Mouse (Mus musculus) CH12.LX (cell line): ENCODE measurements around the gene Hamp2. TPM values are rescaled to one million over a fixed set of nuclear protein-coding genes. Genes with fewer than 3 reads are reported as not detected.

Experiments used
- DNase-seq: peaks from one replicate; pipeline ENCODE4 v3.0.0-alpha.2; 2013; ENCODE audit errors: extremely low read depth
- H3K27ac ChIP-seq: 2 replicates; pipeline ENCODE4 v1.5.1; 2012; ENCODE audit warnings: low read depth, mild to moderate bottlenecking, control low read depth, moderate library complexity; ENCODE audit not compliant: insufficient read depth
- H3K27me3 ChIP-seq: replicated peaks from 2 replicates; pipeline ENCODE3; 2012; ENCODE audit warnings: inconsistent platforms
- H3K36me3 ChIP-seq, 2 experiments: replicated peaks in 1 of 2; 2 replicates each; pipeline versions ENCODE3 to v1.6.1; 2012; ENCODE audit warnings: inconsistent platforms in 1 of 2, low read length in 1 of 2, mild to moderate bottlenecking in 1 of 2, mixed read lengths in 1 of 2, moderate library complexity in 1 of 2; ENCODE audit not compliant: control insufficient read depth in 1 of 2, insufficient read depth in 1 of 2
- H3K4me1 ChIP-seq, 2 experiments: 2 replicates each; pipeline ENCODE4 v1.6.1; 2012; ENCODE audit warnings: inconsistent platforms in 1 of 2, moderate library complexity in 1 of 2; ENCODE audit not compliant: insufficient read depth in 2 of 2, control insufficient read depth in 1 of 2
- H3K4me2 ChIP-seq: 2 replicates; pipeline ENCODE4 v1.6.1; 2012; ENCODE audit warnings: low read depth, mild to moderate bottlenecking, control low read depth; ENCODE audit not compliant: poor library complexity, insufficient read depth, severe bottlenecking
- H3K4me3 ChIP-seq, 3 experiments: fragments of 150-350 bp in 1 of 3; sonication (generic) in 1 of 3; replicated peaks in 1 of 3; 2 replicates each; pipeline versions ENCODE3 to v1.5.1; 2011 to 2012; ENCODE audit warnings: low read depth in 2 of 3, low read length in 2 of 3, mild to moderate bottlenecking in 2 of 3, moderate library complexity in 2 of 3, control low read depth in 1 of 3, improper control_type of control experiment in 1 of 3, inconsistent platforms in 1 of 3, mixed read lengths in 1 of 3; ENCODE audit not compliant: poor library complexity in 1 of 3
- H3K79me2 ChIP-seq: replicated peaks from 2 replicates; pipeline ENCODE4 v1.6.1; 2012; ENCODE audit warnings: mild to moderate bottlenecking, moderate library complexity; ENCODE audit not compliant: control insufficient read depth, poor library complexity, insufficient read depth, severe bottlenecking; ENCODE audit errors: extremely low read depth
- H3K9ac ChIP-seq: 2 replicates; pipeline ENCODE4 v1.6.1; 2012; ENCODE audit warnings: low read depth, mild to moderate bottlenecking, control low read depth, moderate library complexity; ENCODE audit not compliant: insufficient read depth
- H3K9me3 ChIP-seq: replicated peaks from 2 replicates; pipeline ENCODE3; 2012; ENCODE audit warnings: low read length, inconsistent platforms, mixed read lengths
- BHLHE40 ChIP-seq: IDR thresholded peaks from 2 replicates; pipeline ENCODE4 v1.6.1; 2011; ENCODE audit warnings: mild to moderate bottlenecking, low read depth, low read length, improper control_type of control experiment
- CHD1 ChIP-seq: IDR thresholded peaks from 2 replicates; pipeline ENCODE4 v1.6.1; 2012; ENCODE audit warnings: low read depth, low read length, improper control_type of control experiment, inconsistent platforms
- CHD2 ChIP-seq: IDR thresholded peaks from 2 replicates; pipeline ENCODE4 v1.6.1; 2011; ENCODE audit warnings: low read length, improper control_type of control experiment
- E2F4 ChIP-seq: IDR thresholded peaks from 2 replicates; pipeline ENCODE4 v1.6.1; 2011; ENCODE audit warnings: low read depth, low read length, improper control_type of control experiment; ENCODE audit not compliant: insufficient replicate concordance
- GABPA ChIP-seq: IDR thresholded peaks from 2 replicates; pipeline ENCODE4 v1.6.1; 2012; ENCODE audit warnings: low read depth, low read length, improper control_type of control experiment, inconsistent platforms; ENCODE audit not compliant: insufficient replicate concordance
- JUN ChIP-seq: IDR thresholded peaks from 2 replicates; pipeline ENCODE4 v1.6.1; 2011; ENCODE audit warnings: low read depth, mild to moderate bottlenecking, low read length, improper control_type of control experiment, moderate library complexity; ENCODE audit not compliant: insufficient read depth
- MAFK ChIP-seq: IDR thresholded peaks from 2 replicates; pipeline ENCODE4 v1.6.1; 2011; ENCODE audit warnings: low read length, improper control_type of control experiment; ENCODE audit not compliant: insufficient replicate concordance
- MAX ChIP-seq: IDR thresholded peaks from 2 replicates; pipeline ENCODE4 v1.6.1; 2011; ENCODE audit warnings: low read length, improper control_type of control experiment
- MAZ ChIP-seq: IDR thresholded peaks from 2 replicates; pipeline ENCODE4 v1.6.1; 2012; ENCODE audit warnings: low read depth, mild to moderate bottlenecking, inconsistent platforms, low read length, improper control_type of control experiment, moderate library complexity
- MXI1 ChIP-seq: IDR thresholded peaks from 2 replicates; pipeline ENCODE4 v1.6.1; 2011; ENCODE audit warnings: mild to moderate bottlenecking, low read depth, low read length, improper control_type of control experiment
- NRF1 ChIP-seq: IDR thresholded peaks from 2 replicates; pipeline ENCODE4 v1.6.1; 2014; ENCODE audit warnings: low read depth, mild to moderate bottlenecking, inconsistent platforms, low read length, improper control_type of control experiment, moderate library complexity
- TBP ChIP-seq: conservative IDR thresholded peaks from 2 replicates; pipeline ENCODE4 v1.6.1; 2011; ENCODE audit warnings: low read depth, low read length, improper control_type of control experiment
- TCF12 ChIP-seq: IDR thresholded peaks from 2 replicates; pipeline ENCODE4 v1.6.1; 2014; ENCODE audit warnings: low read depth, mild to moderate bottlenecking, inconsistent platforms, low read length, improper control_type of control experiment
- UBTF ChIP-seq: IDR thresholded peaks from 2 replicates; pipeline ENCODE4 v1.6.1; 2012; ENCODE audit warnings: low read depth, mild to moderate bottlenecking, inconsistent platforms, low read length, improper control_type of control experiment, moderate library complexity
- USF2 ChIP-seq: conservative IDR thresholded peaks from 2 replicates; pipeline ENCODE4 v1.6.1; 2011; ENCODE audit warnings: low read depth, low read length, improper control_type of control experiment
- ZKSCAN1 ChIP-seq: IDR thresholded peaks from 2 replicates; pipeline ENCODE4 v1.6.1; 2012; ENCODE audit warnings: low read depth, inconsistent platforms, low read length, improper control_type of control experiment, borderline replicate concordance
- ZNF384 ChIP-seq: IDR thresholded peaks from 2 replicates; pipeline ENCODE4 v1.6.1; 2012; ENCODE audit warnings: low read depth, low read length, improper control_type of control experiment, inconsistent platforms
- dilution Hi-C: fragments of 300-500 bp; cut with MboI; formaldehyde crosslinking; loops from 2 replicates; pipeline ENCODE4 v1.14.3; 2020; ENCODE audit warnings: low sequenced_read_pairs; ENCODE audit not compliant: extremely low pct_unique_long_range_greater_than_20kb, extremely low pct_ligation_motif_present
- in situ Hi-C: fragments of 300-500 bp; cut with MboI; formaldehyde crosslinking; loops from 3 replicates; pipeline ENCODE4 v1.14.3; 2019; ENCODE audit warnings: low sequenced_read_pairs, low pct_ligation_motif_present, low pct_unique_long_range_greater_than_20kb, mixed read lengths
- polyA plus RNA-seq: library from polyadenylated mRNA; unstranded; fragments of >175 nt; gene quantifications from 2 replicates; pipeline ENCODE4 v1.2.1, GENCODE M21; 2012; ENCODE audit warnings: low read depth; ENCODE audit not compliant: insufficient read length
- total RNA-seq, 2 experiments: library from RNA; depleted of rRNA; stranded (reverse); fragments of 300-350 nt in 1 of 2; fragments of >200 nt in 1 of 2; gene quantifications; 2 replicates each; pipeline ENCODE4 v1.2.3; 2012 to 2014

Gene Hamp2
- total and polyA plus RNA-seq, 3 experiments, result not detected

- TF ChIP-seq TCF12, result no peak
- TF ChIP-seq UBTF, result no peak
- TF ChIP-seq, all 38 proteins: peak for 0
- H3K9me3 ChIP-seq, result no peaks in the 10 kb centered on the region
- H3K79me2 ChIP-seq, result no peaks in the 10 kb centered on the region
- no peaks in the 10 kb centered on the region for H3K27me3 ChIP-seq
- H3K4me3 ChIP-seq, result no peak overlapping the region
- dilution Hi-C loops, result no loop called here
- no peak overlapping the region for H3K4me2 ChIP-seq
- no peak overlapping the region for H3K9ac ChIP-seq
- H3K27ac ChIP-seq, result no peak overlapping the region
- H3K36me3 ChIP-seq, result no peaks in the 10 kb centered on the region
- in situ Hi-C loops, result no loop called here
- DNase-seq, result no peak
- H3K4me1 ChIP-seq, result peaks cover 0 to 5% of the 10 kb centered on the region in 2 experiments; a peak in 1 of 4 replicates
Observed at GRCm38 (mm10) chr7:30966657-30967056, 42.2 kb upstream of the Hamp2 start.

GRCm38 (mm10) chr7:30965677-30966076 is 41.2 kb upstream of the Hamp2 start:
- dilution Hi-C loops, result no loop called here
- no peak overlapping the region for H3K27ac ChIP-seq
- in situ Hi-C loops, result no loop called here
- no peak for DNase-seq
- H3K4me1 ChIP-seq, result peaks cover 0 to 5% of the 10 kb centered on the region in 2 experiments; a peak in 1 of 4 replicates
- no peak overlapping the region for H3K4me3 ChIP-seq
- H3K4me2 ChIP-seq, result no peak overlapping the region
- no peaks in the 10 kb centered on the region for H3K27me3 ChIP-seq
- H3K36me3 ChIP-seq, result no peaks in the 10 kb centered on the region
- H3K9me3 ChIP-seq, result no peaks in the 10 kb centered on the region
- H3K79me2 ChIP-seq, result no peaks in the 10 kb centered on the region
- TF ChIP-seq ZKSCAN1, result no peak
- TF ChIP-seq BHLHE40, result no peak
- no peak for TF ChIP-seq CHD2
- no peak for TF ChIP-seq MAFK
- TF ChIP-seq USF2, result no peak
- no peak for TF ChIP-seq CHD1
- no peak for TF ChIP-seq UBTF
- no peak for TF ChIP-seq TBP
- TF ChIP-seq NRF1, result no peak
- TF ChIP-seq GABPA, result no peak
- TF ChIP-seq MXI1, result no peak
- TF ChIP-seq MAX, result no peak
- no peak for TF ChIP-seq E2F4
- no peak for TF ChIP-seq ZNF384
- no peak for TF ChIP-seq JUN
- no peak for TF ChIP-seq MAZ
- no peak overlapping the region for H3K9ac ChIP-seq
